Mouse (Mus musculus): ENCODE data around the gene Slc9a2. TPM values are rescaled to one million over a fixed set of nuclear protein-coding genes. Genes with fewer than 3 reads are reported as not detected.

Gene Slc9a2
- polyA plus RNA-seq, 1 experiment from 2014 or later: 2.3 TPM

Other genes with a start within 250 kb of the Slc9a2 start
- gene Il18r1, start 215.0 kb upstream of the Slc9a2 start, polyA plus RNA-seq (2015; fragmentation: Nextera tagmentation; extraction: Ambion mirVana): 1.0 and 1.2 TPM in 2 replicates
- 0.52 and 0.73 TPM in 2 replicates for gene Il18rap, start 165.2 kb upstream of the Slc9a2 start, polyA plus RNA-seq (2015; fragmentation: Nextera tagmentation; extraction: Ambion mirVana)
- 3.2 and 5.3 TPM in 2 replicates for gene Slc9a4, start 100.5 kb upstream of the Slc9a2 start, polyA plus RNA-seq (2015; fragmentation: Nextera tagmentation; extraction: Ambion mirVana)
- 3.1 and 3.2 TPM in 2 replicates for gene Mfsd9, start 110.1 kb downstream of the Slc9a2 start, polyA plus RNA-seq (2015; fragmentation: Nextera tagmentation; extraction: Ambion mirVana)
- gene Tmem182, start 125.0 kb downstream of the Slc9a2 start, polyA plus RNA-seq (2015; fragmentation: Nextera tagmentation; extraction: Ambion mirVana): 0.18 and 0.35 TPM in 2 replicates